Mouse (Mus musculus) liver, postnatal 0 days (tissue): ENCODE results near the gene Arsa.

Experiments
- CTCF ChIP-seq: sonication (generic); IDR thresholded peaks from 2 replicates; pipeline ENCODE4 v1.5.1; 2016; ENCODE audit warnings: antibody characterized with exemption, low read depth
- EP300 ChIP-seq: IDR thresholded peaks from 2 replicates; pipeline ENCODE4 v1.6.1; 2016; ENCODE audit warnings: antibody characterized with exemption, low read depth, mild to moderate bottlenecking

DNA sequence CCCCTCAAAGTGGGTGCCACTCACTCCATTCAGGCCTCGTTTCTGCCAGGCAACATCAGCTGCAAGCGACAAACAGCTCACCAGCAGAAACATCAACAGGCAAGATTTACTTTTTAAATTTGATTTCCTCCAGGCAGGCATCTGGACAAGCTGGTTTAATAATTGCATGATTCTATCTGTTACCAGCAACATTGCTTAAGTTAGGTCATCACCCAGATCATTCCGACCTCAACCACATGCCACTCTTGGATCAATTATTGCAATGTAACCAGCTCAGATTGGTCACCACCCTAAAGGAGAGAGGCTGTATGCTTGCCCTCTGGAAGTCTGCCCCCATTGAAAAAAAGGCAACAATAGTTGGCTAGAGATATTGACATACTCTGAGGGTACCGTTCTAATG, 5.7 kb downstream of the Arsa start:
- TF ChIP-seq EP300 (no peak), CTCF (no peak)
